Mouse (Mus musculus) Patski (cell line): ENCODE results near the gene Ibsp. TPM values are rescaled to one million over a fixed set of nuclear protein-coding genes. Genes with fewer than 3 reads are reported as not detected.

Source experiments
- ATAC-seq: fragments of 100-300 bp; one replicate; pipeline ENCODE4 v1.8.0; 2021
- CTCF ChIA-PET: fragments of 350-600 bp; sonication (Branson Sonifier 250); formaldehyde crosslinking; loops from one replicate; lab custom pipeline; 2022; ENCODE audit warnings: inconsistent platforms; lab: Charles Lee
- POLR2A ChIA-PET: fragments of 350-600 bp; sonication (Branson Sonifier 250); formaldehyde crosslinking; loops from one replicate; lab custom pipeline; 2022; ENCODE audit warnings: antibody characterized with exemption, inconsistent platforms; lab: Charles Lee
- DNase-seq: peaks from one replicate; pipeline ENCODE4 v3.0.0-alpha.2; 2011; ENCODE audit warnings: low read depth, low spot score
- H3K27me3 ChIP-seq: fragments of 371-371 bp; one replicate; pipeline ENCODE4 v1.5.1; 2021
- CTCF ChIP-seq: fragments of 100-300 bp; IDR thresholded peaks from one replicate; pipeline ENCODE4 v1.5.1; 2021
- in situ Hi-C: fragments of 300-500 bp; cut with MboI; formaldehyde crosslinking; loops from 3 replicates; pipeline ENCODE4 v1.11.1; 2018; ENCODE audit warnings: low pct_unique_long_range_greater_than_20kb, mixed read lengths
- polyA plus RNA-seq: library from polyadenylated mRNA; unstranded; gene quantifications from one replicate; pipeline ENCODE4 v1.2.3, GENCODE M21; 2021

Gene Ibsp
- polyA plus RNA-seq, 1 experiment from 2014 or later = not detected

DNA sequence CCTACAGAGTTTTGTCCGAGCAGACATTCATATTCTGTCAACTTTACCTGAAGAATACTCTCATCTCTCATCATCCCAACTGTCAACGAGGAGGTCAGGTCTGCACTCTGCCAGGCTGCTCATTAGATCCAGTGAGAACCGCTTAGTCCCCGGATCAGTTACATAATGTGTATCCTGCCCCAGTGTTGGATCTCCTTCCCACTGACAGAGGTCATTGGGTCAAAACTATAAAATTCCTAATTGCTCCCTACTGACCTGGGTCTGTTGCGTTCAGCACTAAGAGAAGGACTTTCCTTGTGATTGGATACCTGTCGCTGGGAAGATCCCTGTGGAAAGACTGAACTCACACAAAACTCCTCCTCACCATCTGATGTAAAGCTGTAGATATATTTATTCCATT is 60.3 kb downstream of the Ibsp start:
- H3K27me3 ChIP-seq = no peaks in the 10 kb centered on the region
- DNase-seq (no peak), ATAC-seq (no peak)
- in situ Hi-C loops = no loop called here
- no peak for TF ChIP-seq CTCF
- ChIA-PET CTCF (interaction anchor here (0.7 to 6.4 kb wide), 10 partner anchors 14 to 1041 kb away, joined by 3 to 53 read pairs (median 4); partner anchors contain the start of gene Spp1), POLR2A (interaction anchor here (1.2 kb wide), 1 partner anchor 84 kb away, joined by 3 read pairs; no protein-coding TSS in a partner anchor)

Other genes with a start within 250 kb of the Ibsp start
- not detected for gene Gm17660, start 221.6 kb upstream of the Ibsp start, polyA plus RNA-seq
- not detected for gene Sparcl1, start 185.4 kb upstream of the Ibsp start, polyA plus RNA-seq
- gene Dspp, start 128.5 kb upstream of the Ibsp start, polyA plus RNA-seq = not detected
- gene Dmp1, start 96.6 kb upstream of the Ibsp start, polyA plus RNA-seq = not detected
- gene Mepe, start 26.2 kb downstream of the Ibsp start, polyA plus RNA-seq = not detected
- gene Spp1, start 135.9 kb downstream of the Ibsp start, polyA plus RNA-seq = 39,380 TPM
- 123 TPM for gene Pkd2, start 160.3 kb downstream of the Ibsp start, polyA plus RNA-seq
- 5.2 TPM for gene BC005561, start 209.2 kb downstream of the Ibsp start, polyA plus RNA-seq